Mouse (Mus musculus) heart, embryonic 15.5 days (tissue): ENCODE measurements around the gene A230050P20Rik. TPM values are rescaled to one million over a fixed set of nuclear protein-coding genes. Genes with fewer than 3 reads are reported as not detected.

ENCODE experiments used
- ATAC-seq: fragments of 200-750 bp; cut with Nextera tagmentation; replicated peaks from 2 replicates; pipeline ENCODE4 v1.8.0; 2017; ENCODE audit warnings: low read depth, moderate TSS enrichment; ENCODE audit not compliant: insufficient number of reproducible peaks, insufficient read depth, low FRiP score
- H3K27ac ChIP-seq: fragments of 300-500 bp; sonication (generic); 2 replicates; pipeline ENCODE4 v1.5.1; 2015; ENCODE audit warnings: mild to moderate bottlenecking, inconsistent platforms
- H3K27me3 ChIP-seq: fragments of 300-500 bp; sonication (generic); 2 replicates; pipeline ENCODE4 v1.6.1; 2015; ENCODE audit warnings: inconsistent platforms
- H3K36me3 ChIP-seq: fragments of 300-500 bp; sonication (generic); 2 replicates; pipeline ENCODE4 v1.6.1; 2015; ENCODE audit warnings: mild to moderate bottlenecking, inconsistent platforms
- H3K4me1 ChIP-seq: fragments of 300-500 bp; sonication (generic); replicated peaks from 2 replicates; pipeline ENCODE4 v1.6.1; 2015; ENCODE audit warnings: inconsistent platforms
- H3K4me2 ChIP-seq: fragments of 300-500 bp; sonication (generic); 2 replicates; pipeline ENCODE4 v1.6.1; 2015; ENCODE audit warnings: inconsistent platforms, mild to moderate bottlenecking, moderate library complexity
- H3K4me3 ChIP-seq: fragments of 300-500 bp; sonication (generic); 2 replicates; pipeline ENCODE4 v1.5.1; 2015; ENCODE audit warnings: mild to moderate bottlenecking, inconsistent platforms
- H3K9ac ChIP-seq: fragments of 300-500 bp; sonication (generic); 2 replicates; pipeline ENCODE4 v1.6.1; 2015; ENCODE audit warnings: mild to moderate bottlenecking, inconsistent platforms
- H3K9me3 ChIP-seq: fragments of 300-500 bp; sonication (generic); replicated peaks from 2 replicates; pipeline ENCODE4 v1.6.1; 2016; ENCODE audit warnings: inconsistent platforms
- WGBS: fragments of 180-500 bp; shearing (Covaris S2); methylation state at CpG from one replicate; pipeline ENCODE4 v1.1.7; 2015; ENCODE audit warnings: mixed read lengths; 5-methylcytosine and 5-hydroxymethylcytosine counted together
- polyA plus RNA-seq: library from polyadenylated mRNA; unstranded; fragments of >200 nt; fragmentation: Nextera tagmentation; extraction: Ambion mirVana; gene quantifications from 2 replicates; pipeline ENCODE4 v1.2.1, GENCODE M21; 2015

The A230050P20Rik gene
- polyA plus RNA-seq, 1 experiment from 2014 or later, result 7.1 TPM

DNA sequence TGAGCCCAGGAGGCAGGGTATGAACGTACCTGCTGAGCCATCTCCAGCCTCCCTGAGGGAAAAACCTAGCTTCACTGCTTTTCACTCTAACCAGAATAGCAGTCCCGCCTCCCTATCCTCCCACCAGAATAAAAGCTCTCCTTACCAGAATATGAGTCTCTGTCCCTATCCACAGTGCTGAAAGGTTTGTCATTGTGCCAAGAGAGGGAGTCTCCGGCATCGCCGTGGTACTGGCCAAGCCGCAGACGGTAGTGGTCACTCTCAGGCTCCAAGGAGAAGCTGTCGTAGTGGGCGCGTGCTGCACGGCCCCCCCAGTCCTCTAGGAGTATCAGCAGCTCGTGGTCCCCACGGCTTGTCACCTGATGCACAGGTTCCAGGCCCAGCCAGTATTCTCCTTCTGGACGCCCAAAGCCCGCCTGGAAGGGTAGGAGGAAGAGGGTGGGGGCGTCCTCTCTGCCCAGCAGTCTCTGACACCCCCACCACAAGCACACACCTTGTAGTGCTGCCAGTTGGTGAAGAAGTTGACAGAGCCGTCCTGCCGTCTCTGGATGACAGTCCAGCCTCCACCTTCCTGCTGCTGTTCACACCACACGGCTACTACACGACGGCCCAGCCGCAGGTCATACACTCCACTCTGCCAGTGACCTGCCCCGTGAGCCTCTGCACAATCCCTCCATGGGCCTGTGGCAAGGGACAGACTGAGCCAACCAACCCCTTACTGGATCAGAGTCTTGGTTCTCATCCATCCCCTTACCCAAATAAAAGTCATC, 6.8 kb downstream of the A230050P20Rik start:
- Histone ChIP-seq H3K27me3 (0 out of 2 replicates have a peak, but pooled peaks cover 3% of the 10 kb centered on the region), H3K36me3 (no peaks in the 10 kb centered on the region), H3K4me1 (peaks cover 9% of the 10 kb centered on the region), H3K27ac (no peak overlapping the region), H3K9me3 (no peaks in the 10 kb centered on the region), H3K9ac (no peak overlapping the region), H3K4me2 (no peak overlapping the region), H3K4me3 (no peak overlapping the region)
- ATAC-seq, result no peak
- WGBS, result 62% methylated on average over 23 of the region's 23 CpGs

DNA sequence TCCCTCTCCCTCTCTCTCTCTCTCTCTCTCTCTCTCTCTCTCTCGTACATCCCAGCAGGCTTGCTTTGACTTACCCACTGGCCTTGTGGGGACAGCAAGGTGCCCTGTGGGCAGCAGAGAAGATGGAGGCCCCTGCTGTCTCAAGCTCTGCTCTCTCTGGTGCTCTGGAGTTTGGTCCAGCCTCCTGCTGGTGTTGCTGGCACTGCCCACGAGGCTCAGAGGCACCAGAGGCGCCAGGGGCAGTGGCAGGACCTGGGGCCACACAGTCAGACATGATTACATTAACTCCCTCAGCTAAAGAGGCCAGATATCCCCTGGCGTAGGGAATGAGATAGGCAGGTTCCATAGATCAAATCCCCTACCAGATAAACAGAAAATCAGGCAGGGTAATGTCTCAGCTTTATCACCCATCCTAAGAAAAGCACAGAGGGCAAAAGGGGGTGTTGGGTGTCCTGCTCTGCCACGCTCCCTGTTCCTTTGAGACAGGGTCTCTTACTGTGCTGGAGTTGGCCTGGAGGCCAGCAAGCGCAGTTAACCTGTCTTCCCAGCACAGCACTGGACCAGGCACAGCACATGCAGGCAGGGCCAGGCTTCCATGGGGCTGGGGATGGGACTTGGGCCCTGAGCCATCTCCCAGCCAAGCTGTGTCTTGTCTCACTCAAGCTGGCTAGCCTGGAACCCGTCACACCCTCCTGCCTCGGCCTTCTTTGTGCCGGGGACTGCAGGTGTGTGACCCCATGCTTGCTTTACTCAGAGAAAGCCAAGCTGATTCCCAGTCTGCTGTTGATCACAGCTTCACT, 8.1 kb downstream of the A230050P20Rik start:
- H3K9ac ChIP-seq, result no peak overlapping the region
- H3K4me1 ChIP-seq, result peaks cover 9% of the 10 kb centered on the region
- no peak overlapping the region for H3K4me3 ChIP-seq
- H3K27ac ChIP-seq, result no peak overlapping the region
- no peak overlapping the region for H3K4me2 ChIP-seq
- H3K27me3 ChIP-seq, result no peaks in the 10 kb centered on the region
- H3K9me3 ChIP-seq, result no peaks in the 10 kb centered on the region
- ATAC-seq, result no peak
- no peaks in the 10 kb centered on the region for H3K36me3 ChIP-seq
- 71% methylated on average over 8 of the region's 9 CpGs for WGBS

DNA sequence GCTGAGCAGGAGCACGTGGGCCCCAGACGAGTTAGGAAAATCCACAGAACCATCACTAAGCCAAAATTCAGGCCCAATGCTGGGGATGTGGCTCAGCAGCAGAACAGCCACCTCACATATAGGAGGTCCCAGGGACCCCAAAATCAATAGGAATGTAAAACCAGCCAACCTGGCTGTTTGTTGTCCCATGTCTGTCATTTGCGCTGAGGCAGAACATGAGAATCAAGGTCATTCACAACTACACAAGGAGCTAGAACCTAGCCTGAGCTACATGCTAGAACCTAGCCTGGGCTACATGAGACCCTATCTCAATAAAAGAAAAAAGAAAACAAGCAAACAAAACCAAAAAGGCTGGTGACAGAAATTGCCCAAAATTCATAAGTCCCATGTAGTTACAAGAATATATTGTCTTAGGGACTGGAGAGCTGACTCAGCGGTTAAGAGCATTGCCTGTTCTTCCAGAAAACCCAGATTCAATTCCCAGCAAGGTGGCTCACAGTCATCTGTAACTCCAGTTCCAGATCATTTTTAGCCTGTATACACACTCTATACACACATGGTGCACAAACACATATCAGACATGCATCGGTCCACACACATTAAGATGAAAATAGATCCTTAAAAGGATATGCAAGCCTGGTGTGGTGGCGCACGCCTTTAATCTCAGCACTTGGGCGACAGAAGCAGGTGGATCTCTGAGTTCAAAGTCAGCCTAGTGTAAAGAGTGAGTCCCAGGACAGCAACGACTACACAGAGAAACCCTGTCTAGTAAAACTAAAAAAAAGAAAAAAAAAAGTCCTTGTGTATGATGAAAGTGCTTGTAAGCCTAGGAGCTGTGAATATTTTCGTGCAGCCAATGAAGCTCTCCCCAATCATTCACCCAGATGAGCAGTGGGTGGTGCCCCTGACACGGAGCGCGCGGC, 8.9 kb downstream of the A230050P20Rik start:
- WGBS, result 32% methylated on average over 14 of the region's 14 CpGs

DNA sequence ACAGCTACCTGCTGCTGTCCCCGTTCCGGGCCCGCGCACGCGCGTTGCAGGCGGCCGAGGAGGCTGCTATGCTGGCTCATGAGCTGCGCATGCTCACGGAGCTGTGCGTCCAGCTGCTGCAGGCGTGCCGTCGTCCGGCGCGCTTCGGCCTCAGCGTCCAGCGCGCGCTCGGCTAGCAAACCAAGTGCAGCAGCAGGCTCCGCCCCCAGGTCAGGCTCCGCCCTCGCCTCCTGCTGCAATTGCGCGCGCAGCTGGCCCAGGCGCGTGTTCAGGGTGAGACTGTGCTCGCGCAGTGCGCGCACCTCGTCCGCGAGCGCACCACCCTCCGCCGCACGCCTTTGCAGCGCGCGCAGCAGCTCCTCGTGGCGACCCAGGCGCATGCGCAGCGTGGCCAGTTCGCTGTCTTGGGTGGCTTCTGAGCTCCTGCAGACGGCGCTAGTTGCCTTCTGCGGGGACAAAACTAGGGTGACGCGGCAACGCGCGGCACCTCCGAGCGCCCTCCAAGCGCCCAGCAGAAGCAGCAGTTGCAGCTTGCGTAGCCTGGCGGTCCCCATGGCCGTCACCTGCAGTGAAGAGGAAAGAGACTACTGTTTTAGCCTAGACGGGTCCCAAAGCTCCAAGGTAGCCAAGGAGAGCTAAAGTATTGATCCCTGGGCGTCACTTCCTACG, 9.7 kb downstream of the A230050P20Rik start:
- peak overlapping the region; percentile 68 for H3K9ac ChIP-seq
- peak overlapping the region; percentile 79 for H3K4me2 ChIP-seq
- no peaks in the 10 kb centered on the region for H3K27me3 ChIP-seq
- peaks cover 9% of the 10 kb centered on the region for H3K4me1 ChIP-seq
- H3K4me3 ChIP-seq, result peak overlapping the region; percentile 52
- ATAC-seq, result peak; percentile 95
- under 1% methylated on average over 69 of the region's 69 CpGs for WGBS
- no peaks in the 10 kb centered on the region for H3K36me3 ChIP-seq
- H3K9me3 ChIP-seq, result no peaks in the 10 kb centered on the region
- peak overlapping the region; percentile 90 for H3K27ac ChIP-seq

More for the DNA sequence above, 8.9 kb downstream of the A230050P20Rik start:
- Histone ChIP-seq H3K9ac (peak overlapping the region; percentile 34), H3K4me3 (peak overlapping the region; percentile 52), H3K27me3 (no peaks in the 10 kb centered on the region), H3K4me2 (peak overlapping the region; percentile 79), H3K36me3 (no peaks in the 10 kb centered on the region), H3K27ac (peak overlapping the region; percentile 90), H3K4me1 (peaks cover 9% of the 10 kb centered on the region), H3K9me3 (no peaks in the 10 kb centered on the region)
- no peak for ATAC-seq

DNA sequence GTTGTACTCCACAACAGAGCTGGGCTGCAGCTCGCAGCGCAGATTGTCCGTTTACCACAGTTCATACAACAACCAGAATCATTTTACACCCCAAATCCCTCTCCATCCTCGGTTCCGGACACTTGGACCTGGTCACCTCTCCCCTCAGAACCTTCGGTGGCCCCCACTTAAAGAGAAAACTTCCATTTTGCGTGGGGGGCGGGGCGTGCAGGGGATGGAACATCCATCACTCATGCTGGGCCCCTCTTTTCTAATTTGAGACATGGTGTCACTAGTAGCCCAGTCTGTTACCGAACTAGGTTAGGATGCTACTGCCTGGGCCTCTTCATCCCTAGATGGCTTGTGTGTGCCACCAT, 10.2 kb downstream of the A230050P20Rik start:
- Histone ChIP-seq H3K4me2 (peak overlapping the region; percentile 79), H3K27me3 (no peaks in the 10 kb centered on the region), H3K4me3 (peak overlapping the region; percentile 52), H3K36me3 (no peaks in the 10 kb centered on the region), H3K27ac (peak overlapping the region; percentile 90), H3K4me1 (peaks cover 9% of the 10 kb centered on the region), H3K9me3 (no peaks in the 10 kb centered on the region), H3K9ac (peak overlapping the region; percentile 68)
- WGBS, result 21% methylated on average over 10 of the region's 10 CpGs
- no peak for ATAC-seq

GRCm38 (mm10) chr9:20879097-20879792, 10.8 kb downstream of the A230050P20Rik start, which contains the start of gene Angptl6:
Gene Angptl6, minus strand, starts transcription at chr9:20879727.
- Histone ChIP-seq H3K27ac (peak within 1 kb of the TSS; percentile 90), H3K4me3 (peak within 1 kb of the TSS; percentile 52), H3K4me1 (peaks cover 9% of the 10 kb centered on the region), H3K4me2 (peak within 1 kb of the TSS; percentile 79), H3K9me3 (no peaks in the 10 kb centered on the region), H3K36me3 (no peaks in the 10 kb centered on the region), H3K9ac (peak within 1 kb of the TSS; percentile 68), H3K27me3 (no peaks in the 10 kb centered on the region)
- no peak for ATAC-seq
- 87% methylated on average over 13 of the region's 13 CpGs for WGBS

DNA sequence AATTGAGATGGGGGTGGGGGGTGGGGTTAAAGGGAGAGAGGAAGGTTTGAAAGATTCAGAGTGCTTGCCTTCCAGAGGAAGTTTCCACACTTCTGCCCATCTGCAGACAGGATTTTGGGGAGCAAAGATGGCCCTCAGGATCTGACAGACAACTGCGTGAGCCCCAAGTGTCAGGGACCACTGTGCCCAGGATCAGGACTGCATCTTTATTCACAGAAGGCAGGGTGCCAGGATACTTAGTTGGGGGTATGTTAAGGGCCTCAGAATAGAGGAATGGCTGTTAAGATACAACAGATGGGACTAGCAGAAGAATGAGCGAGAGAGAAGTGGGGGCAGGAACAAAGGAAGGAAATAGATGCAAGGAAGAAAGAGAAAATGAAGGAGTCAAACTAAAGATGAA, 18.1 kb downstream of the A230050P20Rik start:
- Histone ChIP-seq H3K4me1 (peaks cover 10% of the 10 kb centered on the region), H3K4me2 (no peak overlapping the region), H3K27me3 (no peaks in the 10 kb centered on the region), H3K9me3 (no peaks in the 10 kb centered on the region; the same call in 1 of the 2 replicates), H3K4me3 (no peak overlapping the region), H3K27ac (no peak overlapping the region), H3K9ac (no peak overlapping the region), H3K36me3 (peaks cover 23% of the 10 kb centered on the region)
- no peak for ATAC-seq
- 100% methylated on average over 2 of the region's 2 CpGs for WGBS

DNA sequence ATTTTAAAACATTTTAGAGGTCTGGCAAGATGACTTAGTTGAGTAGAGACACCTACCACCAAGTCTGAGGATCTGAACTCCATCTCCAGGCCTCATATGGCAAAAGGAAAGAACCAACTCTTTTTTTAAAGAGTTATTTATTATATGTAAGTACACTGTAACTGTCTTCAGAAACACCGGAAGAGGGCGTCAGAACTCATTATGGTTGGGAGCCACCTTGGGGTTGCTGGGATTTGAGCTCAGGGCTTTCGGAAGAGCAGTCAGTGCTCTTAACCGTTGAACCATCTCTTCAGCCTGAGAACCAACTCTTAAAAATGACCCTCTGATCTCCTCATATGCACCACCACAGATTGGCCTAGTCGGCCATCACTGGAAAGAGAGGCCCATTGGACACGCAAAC, 18.7 kb downstream of the A230050P20Rik start:
- Histone ChIP-seq H3K4me1 (peaks cover 10% of the 10 kb centered on the region), H3K27ac (no peak overlapping the region), H3K4me2 (peak overlapping the region; percentile 89), H3K9me3 (no peaks in the 10 kb centered on the region; the same call in 1 of the 2 replicates), H3K27me3 (no peaks in the 10 kb centered on the region), H3K9ac (no peak overlapping the region), H3K4me3 (no peak overlapping the region), H3K36me3 (peaks cover 29% of the 10 kb centered on the region)
- 86% methylated on average over 6 of the region's 6 CpGs for WGBS
- ATAC-seq, result no peak

DNA sequence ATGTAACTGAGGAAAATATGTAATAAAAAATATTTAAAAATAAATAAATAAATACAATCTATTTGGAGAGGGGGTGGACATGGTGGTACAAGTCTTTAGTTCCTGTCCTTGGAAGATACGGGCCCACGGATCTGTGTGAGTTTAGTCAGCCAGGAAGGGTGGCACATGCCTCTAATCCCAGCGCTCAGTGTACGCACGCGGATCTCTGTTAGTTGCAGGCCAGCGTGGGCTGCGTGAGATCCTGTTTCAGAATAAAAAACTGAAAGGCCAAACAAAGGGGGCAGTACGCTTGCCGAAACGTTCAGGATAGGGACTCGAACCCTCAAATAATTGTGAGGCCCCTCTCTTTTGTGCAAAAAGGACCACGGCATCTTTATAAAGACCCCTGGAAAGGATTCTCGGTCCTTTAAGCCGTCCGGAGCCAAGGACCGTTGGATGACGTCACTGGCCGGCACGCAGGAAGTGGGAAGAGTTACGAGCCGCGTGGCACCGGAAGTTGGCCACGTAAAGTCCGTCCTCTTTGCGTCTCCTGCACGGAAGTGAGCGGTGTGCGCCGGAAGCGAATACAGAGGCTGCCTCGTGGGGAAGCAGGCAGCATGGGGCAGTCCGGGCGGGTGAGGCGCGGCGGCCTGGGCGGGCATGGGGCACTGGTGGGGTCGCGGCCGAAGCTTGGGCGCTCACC, 19.4 kb downstream of the A230050P20Rik start, which contains the start of gene Ppan:
Gene Ppan (plus strand): TSS at position 472 of the 682 bp plus-strand sequence.
- H3K36me3 ChIP-seq, result peaks cover 35% of the 10 kb centered on the region
- peak; percentile 94 for ATAC-seq
- WGBS, result under 1% methylated on average over 43 of the region's 43 CpGs

More for the DNA sequence above, 19.4 kb downstream of the A230050P20Rik start, which contains the start of gene Ppan:
- peak within 1 kb of the TSS; percentile 89 for H3K4me2 ChIP-seq
- peaks cover 10% of the 10 kb centered on the region for H3K4me1 ChIP-seq
- peak within 1 kb of the TSS; percentile 91 for H3K27ac ChIP-seq
- H3K9me3 ChIP-seq, result no peaks in the 10 kb centered on the region; the same call in 1 of the 2 replicates
- H3K27me3 ChIP-seq, result no peaks in the 10 kb centered on the region
- peak within 1 kb of the TSS; percentile 91 for H3K4me3 ChIP-seq
- peak within 1 kb of the TSS; percentile 81 for H3K9ac ChIP-seq
